Mouse (Mus musculus) forebrain, embryonic 16.5 days (tissue): Measurements from ENCODE around the gene Hpca. TPM values are rescaled to one million over a fixed set of nuclear protein-coding genes. Genes with fewer than 3 reads are reported as not detected.

Source experiments
- ATAC-seq: fragments of 200-750 bp; cut with Nextera tagmentation; 2 replicates; pipeline ENCODE4 v1.8.0; 2017; ENCODE audit warnings: mild to moderate bottlenecking, moderate library complexity
- H3K27ac ChIP-seq: fragments of 300-500 bp; sonication (generic); 2 replicates; pipeline ENCODE4 v1.5.1; 2014; ENCODE audit warnings: low read length, control low read depth
- H3K27me3 ChIP-seq: fragments of 300-500 bp; sonication (generic); replicated peaks from 2 replicates; pipeline ENCODE4 v1.6.1; 2014; ENCODE audit warnings: low read length; ENCODE audit not compliant: control insufficient read depth, insufficient read depth
- H3K36me3 ChIP-seq: fragments of 300-500 bp; sonication (generic); 2 replicates; pipeline ENCODE4 v1.6.1; 2014; ENCODE audit not compliant: control insufficient read depth, insufficient read depth
- H3K4me1 ChIP-seq: fragments of 300-500 bp; sonication (generic); replicated peaks from 2 replicates; pipeline ENCODE4 v1.6.1; 2014; ENCODE audit warnings: low read length; ENCODE audit not compliant: control insufficient read depth, insufficient read depth
- H3K4me2 ChIP-seq: fragments of 300-500 bp; sonication (generic); 2 replicates; pipeline ENCODE4 v1.6.1; 2014; ENCODE audit warnings: mild to moderate bottlenecking, low read length, control low read depth
- H3K4me3 ChIP-seq: fragments of 300-500 bp; sonication (generic); replicated peaks from 2 replicates; pipeline ENCODE4 v1.5.1; 2014; ENCODE audit warnings: mild to moderate bottlenecking, low read length, control low read depth
- H3K9ac ChIP-seq: fragments of 300-500 bp; sonication (generic); replicated peaks from 2 replicates; pipeline ENCODE4 v1.6.1; 2014; ENCODE audit warnings: low read depth, low read length, control low read depth
- H3K9me3 ChIP-seq: fragments of 300-500 bp; sonication (generic); 2 replicates; pipeline ENCODE4 v1.6.1; 2016; ENCODE audit warnings: low read length; ENCODE audit not compliant: control insufficient read depth
- WGBS: fragments of 180-500 bp; shearing (Covaris S2); extraction: QIAGEN DNeasy Blood & Tissue Kit; methylation state at CpG from one replicate; pipeline ENCODE4 v1.1.7; 2014; 5-methylcytosine and 5-hydroxymethylcytosine counted together
- polyA plus RNA-seq: library from polyadenylated mRNA; unstranded; fragments of >200 nt; fragmentation: Nextera tagmentation; extraction: Ambion mirVana; gene quantifications from 2 replicates; pipeline ENCODE4 v1.2.1, GENCODE M21; 2015

Hpca gene
- polyA plus RNA-seq, 1 experiment from 2014 or later = 63.4 TPM

- ATAC-seq = no peak
- 63% methylated on average over 13 of the region's 13 CpGs for WGBS
- no peak overlapping the region for H3K9ac ChIP-seq
- no peaks in the 10 kb centered on the region for H3K36me3 ChIP-seq
- H3K4me2 ChIP-seq = no peak overlapping the region
- no peak overlapping the region for H3K4me3 ChIP-seq
- no peaks in the 10 kb centered on the region for H3K9me3 ChIP-seq
- H3K27ac ChIP-seq = no peak overlapping the region
- no peaks in the 10 kb centered on the region for H3K27me3 ChIP-seq
- H3K4me1 ChIP-seq = peaks cover 38% of the 10 kb centered on the region
Measured at GRCm38 (mm10) chr4:129128582-129129338, 6.9 kb upstream of the Hpca start.

- 0 out of 2 replicates have a peak overlapping the region, but pooled peaks have one; percentile 5 for H3K9ac ChIP-seq
- no peaks in the 10 kb centered on the region for H3K27me3 ChIP-seq
- H3K4me2 ChIP-seq = peak overlapping the region; percentile 25
- H3K4me1 ChIP-seq = peaks cover 42% of the 10 kb centered on the region
- no peak for ATAC-seq
- 8% methylated on average over 19 of the region's 19 CpGs for WGBS
- H3K4me3 ChIP-seq = no peak overlapping the region
- no peaks in the 10 kb centered on the region for H3K9me3 ChIP-seq
- no peaks in the 10 kb centered on the region for H3K36me3 ChIP-seq
- no peak overlapping the region for H3K27ac ChIP-seq
Measured at GRCm38 (mm10) chr4:129125736-129126451, 4.1 kb upstream of the Hpca start.

DNA sequence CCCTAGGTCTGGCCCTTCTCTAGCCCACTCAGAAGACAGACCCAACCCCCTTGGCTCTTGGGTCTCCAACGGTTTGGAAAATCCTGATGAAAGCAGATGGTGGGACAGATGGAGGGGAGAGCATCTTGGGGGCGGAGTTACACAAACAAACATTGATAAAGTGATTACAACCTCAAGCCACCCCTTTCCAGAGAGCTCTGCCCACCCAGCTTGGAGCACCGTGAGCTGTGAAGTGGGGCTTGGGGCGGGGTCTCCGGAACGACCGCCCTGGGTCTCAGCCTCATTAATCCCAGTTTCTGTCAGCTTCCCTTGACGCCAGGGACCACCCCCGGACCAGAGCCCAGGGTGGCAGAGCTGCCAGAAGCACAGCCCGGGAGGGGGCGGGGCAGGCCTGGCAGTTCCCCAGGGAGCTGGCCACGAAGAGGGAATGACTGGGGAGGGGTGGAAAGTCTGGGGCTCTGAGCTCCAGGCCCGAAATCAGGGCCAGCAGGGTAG lies 2.9 kb upstream of the Hpca start:
- Histone ChIP-seq H3K4me1 (peaks cover 47% of the 10 kb centered on the region), H3K9me3 (no peaks in the 10 kb centered on the region), H3K36me3 (no peaks in the 10 kb centered on the region), H3K27ac (peak overlapping the region; percentile 50), H3K4me3 (no peak overlapping the region), H3K4me2 (peak overlapping the region; percentile 25; the same call in 1 of the 2 replicates), H3K9ac (no peak overlapping the region), H3K27me3 (no peaks in the 10 kb centered on the region)
- WGBS = 2% methylated on average over 13 of the region's 13 CpGs
- ATAC-seq = peak; percentile 71

GRCm38 (mm10) chr4:129122719-129123118 lies 883 bp upstream of the Hpca start:
- peak; percentile 27 for ATAC-seq
- no peak overlapping the region for H3K27ac ChIP-seq
- no peaks in the 10 kb centered on the region for H3K9me3 ChIP-seq
- no peaks in the 10 kb centered on the region for H3K36me3 ChIP-seq
- peaks cover 36% of the 10 kb centered on the region for H3K4me1 ChIP-seq
- no peaks in the 10 kb centered on the region for H3K27me3 ChIP-seq
- H3K4me2 ChIP-seq = no peak overlapping the region
- H3K4me3 ChIP-seq = no peak overlapping the region
- WGBS = 26% methylated on average over 8 of the region's 8 CpGs
- H3K9ac ChIP-seq = no peak overlapping the region

DNA sequence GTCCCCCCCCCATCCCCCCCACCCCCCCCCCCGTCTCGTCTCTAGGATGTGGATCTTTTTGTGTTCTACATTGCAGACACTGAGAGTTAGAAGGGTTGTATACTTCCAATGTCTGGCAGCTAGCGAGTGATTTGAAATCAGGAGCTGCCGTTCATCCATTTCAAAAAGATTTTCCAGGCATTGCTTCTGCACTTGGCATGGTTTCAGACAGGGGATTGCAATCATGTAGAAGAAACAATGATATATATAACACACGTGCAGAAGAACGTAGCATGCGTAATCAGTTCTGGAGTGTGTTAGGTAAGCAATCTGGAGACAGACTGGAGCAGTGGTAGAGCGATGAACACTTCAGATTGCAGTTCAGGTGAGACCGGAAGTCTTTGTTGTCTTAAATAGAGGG lies 271 bp upstream of the Hpca start:
- WGBS = 19% methylated on average over 9 of the region's 9 CpGs
- no peak overlapping the region for H3K4me3 ChIP-seq
- no peak overlapping the region for H3K9ac ChIP-seq
- no peak for ATAC-seq
- no peaks in the 10 kb centered on the region for H3K27me3 ChIP-seq
- no peak overlapping the region; the same call in 1 of the 2 replicates for H3K4me2 ChIP-seq
- no peaks in the 10 kb centered on the region for H3K36me3 ChIP-seq
- H3K27ac ChIP-seq = no peak overlapping the region
- H3K9me3 ChIP-seq = no peaks in the 10 kb centered on the region
- H3K4me1 ChIP-seq = peaks cover 36% of the 10 kb centered on the region

DNA sequence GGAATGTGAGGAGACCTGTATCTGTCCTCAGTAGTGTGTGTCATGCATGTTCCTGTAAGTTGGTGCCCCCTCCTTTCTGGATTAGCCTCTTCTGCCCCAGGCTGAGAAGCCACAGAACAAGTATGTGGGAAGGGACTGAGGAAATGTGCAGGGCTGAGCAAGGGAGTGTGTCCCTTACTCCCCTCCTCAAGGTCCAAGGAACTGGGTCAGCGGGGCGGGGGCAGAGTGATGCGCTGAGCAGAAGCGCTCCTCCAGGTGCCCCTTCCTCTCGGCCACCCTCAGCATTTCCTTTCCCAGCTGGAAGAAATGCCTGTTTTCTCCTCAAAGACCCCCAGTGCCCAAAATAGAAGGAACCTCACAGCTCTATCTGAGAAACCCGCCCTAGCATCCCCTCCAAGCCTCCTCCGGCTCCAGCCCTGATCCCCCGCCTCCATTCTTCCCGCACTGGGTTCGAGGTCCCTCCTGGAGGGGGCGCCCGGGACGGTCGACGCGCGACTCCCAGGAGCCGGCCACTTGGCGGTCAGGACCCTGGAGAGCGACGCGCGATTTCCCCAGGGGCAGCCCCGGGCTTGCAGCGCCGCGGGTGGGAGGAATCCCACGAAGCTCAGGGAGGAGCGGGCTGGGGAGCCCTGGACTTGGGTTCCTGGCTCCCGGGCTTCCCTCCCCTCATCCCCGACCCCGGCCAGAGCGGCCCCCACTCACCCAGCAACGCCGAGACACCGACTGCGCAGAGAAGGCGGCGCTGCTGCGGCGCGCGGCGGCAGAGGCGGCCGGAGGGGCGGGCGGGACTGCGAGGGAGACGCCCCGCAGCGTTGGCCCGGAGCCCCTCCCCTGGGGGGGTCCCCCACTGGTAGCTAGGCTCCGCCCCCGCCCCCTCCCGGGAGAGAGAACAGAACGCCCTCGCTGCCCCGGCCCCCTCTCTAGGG lies 1.1 kb downstream of the Hpca start:
- no peaks in the 10 kb centered on the region for H3K9me3 ChIP-seq
- H3K36me3 ChIP-seq = no peaks in the 10 kb centered on the region
- WGBS = under 1% methylated on average over 53 of the region's 59 CpGs
- H3K9ac ChIP-seq = peak overlapping the region; percentile 50
- peak overlapping the region; percentile 54 for H3K4me2 ChIP-seq
- peak; percentile 41 for ATAC-seq
- H3K4me3 ChIP-seq = peak overlapping the region; percentile 45
- H3K27me3 ChIP-seq = no peaks in the 10 kb centered on the region
- peaks cover 32% of the 10 kb centered on the region for H3K4me1 ChIP-seq
- no peak overlapping the region for H3K27ac ChIP-seq

GRCm38 (mm10) chr4:129119708-129120107 lies 2.1 kb downstream of the Hpca start:
- Histone ChIP-seq H3K4me2 (peak overlapping the region; percentile 54; the same call in 1 of the 2 replicates), H3K4me1 (peaks cover 21% of the 10 kb centered on the region), H3K9ac (no peak overlapping the region), H3K27me3 (no peaks in the 10 kb centered on the region), H3K36me3 (no peaks in the 10 kb centered on the region), H3K27ac (no peak overlapping the region), H3K4me3 (no peak overlapping the region), H3K9me3 (no peaks in the 10 kb centered on the region)
- no peak for ATAC-seq
- 79% methylated on average over 10 of the region's 10 CpGs for WGBS

DNA sequence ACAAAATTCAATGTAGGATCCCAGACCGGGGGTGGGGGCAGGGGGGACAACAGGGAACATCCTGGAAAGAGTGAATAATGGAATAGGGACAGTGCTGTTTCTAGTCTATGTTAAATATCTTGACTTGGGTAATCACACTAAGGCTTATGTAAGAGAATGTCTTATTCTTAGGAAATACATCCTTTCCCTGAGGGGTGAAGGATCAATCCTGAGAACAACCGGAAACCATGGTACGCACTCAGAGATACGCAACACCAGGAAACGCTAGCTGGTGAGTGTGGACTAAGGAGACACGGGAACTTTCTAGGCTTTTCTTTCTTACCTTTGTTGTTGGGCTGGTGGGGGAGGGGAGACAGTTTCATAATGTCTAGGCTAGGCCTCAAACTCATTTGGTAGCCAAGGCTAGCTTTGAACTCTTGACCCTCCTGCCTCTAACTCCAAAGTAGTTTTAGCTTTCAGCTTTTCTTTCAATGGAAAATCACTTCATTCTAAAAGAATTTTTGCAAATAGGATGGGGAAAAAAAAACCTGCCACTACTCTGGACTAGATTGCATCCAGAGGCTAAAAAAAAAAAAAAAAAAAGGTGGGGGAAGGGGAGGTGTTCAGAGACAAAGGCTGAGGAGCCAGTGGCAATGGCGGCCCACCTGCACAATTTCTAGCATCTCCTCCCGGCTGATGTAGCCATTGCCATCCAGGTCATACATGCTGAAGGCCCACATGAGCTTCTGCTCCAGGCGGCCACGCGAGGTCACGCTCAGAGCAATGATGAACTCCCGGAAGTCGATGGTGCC lies 3.9 kb downstream of the Hpca start:
- WGBS = 89% methylated on average over 14 of the region's 14 CpGs
- Histone ChIP-seq H3K9ac (no peak overlapping the region), H3K27ac (no peak overlapping the region), H3K4me2 (no peak overlapping the region), H3K36me3 (no peaks in the 10 kb centered on the region), H3K9me3 (no peaks in the 10 kb centered on the region), H3K4me1 (peaks cover 26% of the 10 kb centered on the region), H3K4me3 (no peak overlapping the region), H3K27me3 (no peaks in the 10 kb centered on the region)
- no peak for ATAC-seq
